Mouse (Mus musculus) ES-E14 (cell line): Measurements from ENCODE around the gene Osbpl10. TPM values are rescaled to one million over a fixed set of nuclear protein-coding genes. Genes with fewer than 3 reads are reported as not detected.

Experiments used
- DNase-seq: peaks from one replicate; pipeline ENCODE4 v3.0.0-alpha.2; 2013; ENCODE audit warnings: low read depth, low spot score
- H3K27ac ChIP-seq: 2 replicates; pipeline ENCODE4 v1.5.1; 2012; ENCODE audit warnings: low read depth, mild to moderate bottlenecking, low read length, moderate library complexity, mixed read lengths; ENCODE audit not compliant: poor library complexity, insufficient read depth, severe bottlenecking
- H3K36me3 ChIP-seq: 2 replicates; pipeline ENCODE4 v1.6.1; 2012; ENCODE audit warnings: mild to moderate bottlenecking, low read length, moderate library complexity, mixed read lengths; ENCODE audit not compliant: control insufficient read depth, poor library complexity, insufficient read depth, severe bottlenecking
- H3K4me1 ChIP-seq, 2 experiments: fragments of 150-350 bp in 1 of 2; sonication (generic) in 1 of 2; 2 replicates each; pipeline ENCODE4 v1.6.1; 2012; ENCODE audit warnings: low read length in 2 of 2, mild to moderate bottlenecking in 1 of 2, mixed read lengths in 1 of 2; ENCODE audit not compliant: control insufficient read depth in 2 of 2, insufficient read depth in 2 of 2, poor library complexity in 1 of 2
- H3K4me3 ChIP-seq, 2 experiments: fragments of 150-350 bp in 1 of 2; sonication (generic) in 1 of 2; 2 replicates each; pipeline ENCODE4 v1.5.1; 2012; ENCODE audit warnings: low read length in 2 of 2, low read depth in 1 of 2, mild to moderate bottlenecking in 1 of 2, mixed read lengths in 1 of 2; ENCODE audit not compliant: insufficient read depth in 1 of 2, poor library complexity in 1 of 2, severe bottlenecking in 1 of 2
- H3K9ac ChIP-seq: 2 replicates; pipeline ENCODE4 v1.6.1; 2012; ENCODE audit warnings: low read depth, mild to moderate bottlenecking, low read length, mixed read lengths; ENCODE audit not compliant: poor library complexity, insufficient read depth, severe bottlenecking
- H3K9me3 ChIP-seq: fragments of 150-350 bp; sonication (generic); 2 replicates; pipeline ENCODE4 v1.6.1; 2012; ENCODE audit warnings: low read depth, mild to moderate bottlenecking, low read length; ENCODE audit not compliant: control insufficient read depth, insufficient read depth
- CHD2 ChIP-seq: IDR thresholded peaks from 2 replicates; pipeline ENCODE4 v1.6.1; 2014; ENCODE audit warnings: mild to moderate bottlenecking, low read depth, low read length, inconsistent platforms
- HCFC1 ChIP-seq: IDR thresholded peaks from 2 replicates; pipeline ENCODE4 v1.6.1; 2012; ENCODE audit warnings: low read length, inconsistent platforms, borderline replicate concordance; ENCODE audit not compliant: insufficient read depth
- MAFK ChIP-seq: IDR thresholded peaks from 2 replicates; pipeline ENCODE4 v1.6.1; 2014; ENCODE audit warnings: mild to moderate bottlenecking, low read depth, low read length, inconsistent platforms; ENCODE audit not compliant: insufficient read depth
- ZC3H11A ChIP-seq: IDR thresholded peaks from 2 replicates; pipeline ENCODE4 v1.6.1; 2012; ENCODE audit warnings: low read depth, mild to moderate bottlenecking, inconsistent platforms, low read length, borderline replicate concordance
- ZNF384 ChIP-seq: IDR thresholded peaks from 2 replicates; pipeline ENCODE4 v1.6.1; 2012; ENCODE audit warnings: low read depth, low read length, inconsistent platforms
- in situ Hi-C, 2 experiments: fragments of 600-800 bp; cut with MboI; formaldehyde crosslinking; loops; one replicate each; pipeline ENCODE4 v1.15.1; 2025; ENCODE audit warnings: low sequenced_read_pairs in 2 of 2, inconsistent platforms in 1 of 2; ENCODE audit not compliant: unreplicated experiment in 2 of 2
- total RNA-seq: library from RNA; depleted of rRNA; stranded (reverse); fragments of 300-350 nt; gene quantifications from 2 replicates; pipeline ENCODE4 v1.2.3, GENCODE M21; 2012

Gene Osbpl10
- total RNA-seq, 1 experiment: 15.2 TPM

GRCm38 (mm10) chr9:114977461-114978280 lies 698 bp upstream of the Osbpl10 start:
- 0 out of 4 replicates have a peak, but pooled peaks cover 2 to 3% of the 10 kb centered on the region in 2 experiments for H3K4me1 ChIP-seq
- H3K27ac ChIP-seq: peak overlapping the region; percentile 52; the same call in 1 of the 2 replicates
- H3K36me3 ChIP-seq: no peaks in the 10 kb centered on the region
- in situ Hi-C loops: no loop called here
- no peak for DNase-seq
- TF ChIP-seq CHD2 (no peak), ZNF384 (no peak), HCFC1 (no peak), MAFK (no peak), ZC3H11A (no peak)
- H3K9me3 ChIP-seq: no peaks in the 10 kb centered on the region
- H3K9ac ChIP-seq: peak overlapping the region; percentile 80
- H3K4me3 ChIP-seq: peak overlapping the region; percentile 67 to 91

- Histone ChIP-seq H3K4me3 (no peak overlapping the region), H3K4me1 (0 out of 4 replicates have a peak, but pooled peaks cover 2 to 3% of the 10 kb centered on the region in 2 experiments), H3K9me3 (no peaks in the 10 kb centered on the region), H3K27ac (no peak overlapping the region), H3K9ac (no peak overlapping the region), H3K36me3 (no peaks in the 10 kb centered on the region)
- no peak for DNase-seq
- in situ Hi-C loops: no loop called here
- TF ChIP-seq ZNF384 (no peak), HCFC1 (no peak), CHD2 (no peak), ZC3H11A (no peak), MAFK (no peak)
Measured at GRCm38 (mm10) chr9:114979969-114980368, 1.6 kb downstream of the Osbpl10 start.

- no peaks in the 10 kb centered on the region for H3K9me3 ChIP-seq
- H3K36me3 ChIP-seq: no peaks in the 10 kb centered on the region
- no peak within 1 kb of the TSS for H3K27ac ChIP-seq
- no peak within 1 kb of the TSS for H3K4me3 ChIP-seq
- in situ Hi-C loops: no loop called here
- H3K4me1 ChIP-seq: peaks cover 0 to 6% of the 10 kb centered on the region in 2 experiments; a peak in 1 of 4 replicates
- TF ChIP-seq CHD2 (no peak), ZC3H11A (no peak), HCFC1 (no peak), MAFK (no peak), ZNF384 (no peak)
- no peak for DNase-seq
- H3K9ac ChIP-seq: no peak within 1 kb of the TSS
Measured at GRCm38 (mm10) chr9:114982689-114983360, 4.5 kb downstream of the Osbpl10 start, which contains the start of gene Rps27rt. Gene Rps27rt (minus strand): TSS chr9:114982739.

GRCm38 (mm10) chr9:114985741-114986140 lies 7.4 kb downstream of the Osbpl10 start:
- in situ Hi-C loops: no loop called here
- H3K9me3 ChIP-seq: no peaks in the 10 kb centered on the region
- no peak overlapping the region for H3K27ac ChIP-seq
- H3K9ac ChIP-seq: no peak overlapping the region
- no peaks in the 10 kb centered on the region for H3K36me3 ChIP-seq
- H3K4me3 ChIP-seq: no peak overlapping the region
- H3K4me1 ChIP-seq: peaks cover 0 to 3% of the 10 kb centered on the region in 2 experiments; a peak in 1 of 4 replicates
- no peak for DNase-seq
- TF ChIP-seq HCFC1: no peak
- peak; percentile 94 for TF ChIP-seq CHD2
